12 mouse cellular contexts compared by ENCODE assay signal in genomic region chr1:72885819-72886169, GRCm38 (mm10). TPM values are rescaled to one million over a fixed set of nuclear protein-coding genes. Genes with fewer than 3 reads are reported as not detected.
DNase-seq lines count a peak whose midpoint lies in the region; ATAC-seq and TF ChIP-seq lines count a peak whose summit lies in the region.
"Had no signal": no experiment of that assay in that cellular context is flagged by ENCODE, and none has a peak within 500 bp of the region (broad histone marks: within the 10 kb centered on the region; RNA-seq: fewer than 3 reads in every experiment).

No protein-coding gene starts in this region.

- no peak overlapping the region for H3K4me2 ChIP-seq in embryonic facial prominence, embryonic 14.5 days (ENCODE audit: low read depth, low read length)
- no peak overlapping the region for H3K4me2 ChIP-seq in liver, embryonic 12.5 days
- no peak overlapping the region for H3K4me2 ChIP-seq in intestine, embryonic 16.5 days (ENCODE audit: low read depth, low read length)
- no peak overlapping the region for H3K4me2 ChIP-seq in stomach, embryonic 15.5 days
- H3K4me2 ChIP-seq in liver, postnatal 0 days (ENCODE audit: low read depth, low read length): no peak overlapping the region
- H3K4me2 ChIP-seq: embryonic facial prominence, embryonic 12.5 days had no signal

- TF ChIP-seq CTCF in liver, postnatal 0 days (IDR thresholded peaks at IDR 0.05; ENCODE audit: low read depth): no peak

- peak; percentile 80 for ATAC-seq in embryonic facial prominence, embryonic 14.5 days (ENCODE audit: low read depth)
- ATAC-seq in liver, embryonic 12.5 days: no peak
- ATAC-seq in intestine, embryonic 16.5 days: peak; percentile 55
- ATAC-seq in stomach, embryonic 15.5 days (ENCODE audit: insufficient read depth, low FRiP score, low read depth): peak; percentile 88
- no peak for ATAC-seq in liver, postnatal 0 days

- DNase-seq in embryonic facial prominence, embryonic 14.5 days (ENCODE audit: low spot score): peak; percentile 74
- no peak for DNase-seq in embryonic facial prominence, embryonic 10.5 days (ENCODE audit: low spot score)
- DNase-seq in liver: peak; percentile 13
- DNase-seq in spleen, postnatal 10 days (ENCODE audit: low spot score in 2 of 2): no peak
- DNase-seq in liver, postnatal 0 days: no peak
- DNase-seq: cerebellum, adult 9-10 months had no signal

- H3K9ac ChIP-seq in embryonic facial prominence, embryonic 14.5 days (ENCODE audit: low read depth, low read length): no peak overlapping the region
- H3K9ac ChIP-seq in liver, embryonic 12.5 days: no peak overlapping the region
- H3K9ac ChIP-seq in intestine, embryonic 16.5 days (ENCODE audit: low read depth, low read length): no peak overlapping the region
- H3K9ac ChIP-seq in stomach, embryonic 15.5 days: no peak overlapping the region
- H3K9ac ChIP-seq in liver, postnatal 0 days (replicated peaks): no peak overlapping the region
- H3K9ac ChIP-seq: embryonic facial prominence, embryonic 12.5 days had no signal

- H3K27me3 ChIP-seq in embryonic facial prominence, embryonic 14.5 days (replicated peaks; ENCODE audit: control insufficient read depth, insufficient read depth, low read length): no peaks in the 10 kb centered on the region
- no peaks in the 10 kb centered on the region for H3K27me3 ChIP-seq in embryonic facial prominence, embryonic 10.5 days (replicated peaks; ENCODE audit: low read depth, poor library complexity, severe bottlenecking)
- no peaks in the 10 kb centered on the region for H3K27me3 ChIP-seq in liver, embryonic 12.5 days (replicated peaks)
- no peaks in the 10 kb centered on the region for H3K27me3 ChIP-seq in intestine, embryonic 16.5 days (replicated peaks; ENCODE audit: control insufficient read depth, insufficient read depth, low read length)
- H3K27me3 ChIP-seq in stomach, embryonic 15.5 days (replicated peaks): no peaks in the 10 kb centered on the region
- no peaks in the 10 kb centered on the region for H3K27me3 ChIP-seq in liver, postnatal 0 days (ENCODE audit: insufficient read depth, low read length)
- H3K27me3 ChIP-seq: embryonic facial prominence, embryonic 12.5 days had no signal

- TF ChIP-seq EP300 in liver, postnatal 0 days (IDR thresholded peaks at IDR 0.05; ENCODE audit: low read depth): no peak

- peaks cover 3% of the 10 kb centered on the region; the same call in 1 of the 2 replicates for H3K4me1 ChIP-seq in embryonic facial prominence, embryonic 14.5 days (ENCODE audit: control insufficient read depth, insufficient read depth, low read length)
- no peaks in the 10 kb centered on the region for H3K4me1 ChIP-seq in embryonic facial prominence, embryonic 10.5 days
- no peaks in the 10 kb centered on the region for H3K4me1 ChIP-seq in liver, embryonic 12.5 days
- no peaks in the 10 kb centered on the region for H3K4me1 ChIP-seq in intestine, embryonic 16.5 days (ENCODE audit: control insufficient read depth, insufficient read depth, low read length)
- H3K4me1 ChIP-seq in stomach, embryonic 15.5 days: no peaks in the 10 kb centered on the region
- H3K4me1 ChIP-seq in liver, postnatal 0 days (ENCODE audit: insufficient read depth): no peaks in the 10 kb centered on the region
- H3K4me1 ChIP-seq: embryonic facial prominence, embryonic 12.5 days; hindbrain, embryonic 10.5 days had no signal

- H3K27ac ChIP-seq in embryonic facial prominence, embryonic 14.5 days (replicated peaks; ENCODE audit: low read depth, low read length): no peak overlapping the region
- H3K27ac ChIP-seq in embryonic facial prominence, embryonic 10.5 days (replicated peaks): no peak overlapping the region
- no peak overlapping the region for H3K27ac ChIP-seq in liver, embryonic 12.5 days
- no peak overlapping the region; the same call in 1 of the 2 replicates for H3K27ac ChIP-seq in intestine, embryonic 16.5 days (ENCODE audit: low read length)
- H3K27ac ChIP-seq in stomach, embryonic 15.5 days: peak overlapping the region; percentile 71
- no peak overlapping the region for H3K27ac ChIP-seq in liver, postnatal 0 days (ENCODE audit: low read depth)
- H3K27ac ChIP-seq: embryonic facial prominence, embryonic 12.5 days; hindbrain, embryonic 10.5 days; macrophage had no signal

- H3K4me3 ChIP-seq in embryonic facial prominence, embryonic 14.5 days (ENCODE audit: low read depth, low read length): no peak overlapping the region
- H3K4me3 ChIP-seq in embryonic facial prominence, embryonic 10.5 days: no peak overlapping the region
- no peak overlapping the region for H3K4me3 ChIP-seq in liver, embryonic 12.5 days
- no peak overlapping the region for H3K4me3 ChIP-seq in intestine, embryonic 16.5 days (ENCODE audit: low read length)
- H3K4me3 ChIP-seq in stomach, embryonic 15.5 days (replicated peaks): no peak overlapping the region
- H3K4me3 ChIP-seq in liver, postnatal 0 days (ENCODE audit: low read depth, low read length): no peak overlapping the region
- H3K4me3 ChIP-seq: embryonic facial prominence, embryonic 12.5 days; hindbrain, embryonic 10.5 days had no signal

- no peaks in the 10 kb centered on the region for H3K9me3 ChIP-seq in embryonic facial prominence, embryonic 14.5 days (ENCODE audit: control insufficient read depth, low read length)
- no peaks in the 10 kb centered on the region for H3K9me3 ChIP-seq in embryonic facial prominence, embryonic 10.5 days
- H3K9me3 ChIP-seq in liver, embryonic 12.5 days (replicated peaks): no peaks in the 10 kb centered on the region
- no peaks in the 10 kb centered on the region for H3K9me3 ChIP-seq in intestine, embryonic 16.5 days (ENCODE audit: control insufficient read depth, low read length)
- no peaks in the 10 kb centered on the region for H3K9me3 ChIP-seq in stomach, embryonic 15.5 days
- H3K9me3 ChIP-seq in liver, postnatal 0 days (ENCODE audit: low read length): no peaks in the 10 kb centered on the region
- H3K9me3 ChIP-seq: embryonic facial prominence, embryonic 12.5 days; hindbrain, embryonic 10.5 days had no signal

- 62% methylated on average over 7 of the region's 7 CpGs for WGBS in embryonic facial prominence, embryonic 14.5 days
- WGBS in embryonic facial prominence, embryonic 10.5 days: 80% methylated on average over 7 of the region's 7 CpGs
- 65% methylated on average over 7 of the region's 7 CpGs for WGBS in liver, embryonic 12.5 days (ENCODE audit: insufficient replicate concordance)
- WGBS in intestine, embryonic 16.5 days: 53% methylated on average over 7 of the region's 7 CpGs
- WGBS in stomach, embryonic 15.5 days: 37% methylated on average over 7 of the region's 7 CpGs
- 72% methylated on average over 7 of the region's 7 CpGs for WGBS in liver, postnatal 0 days (ENCODE audit: insufficient replicate concordance)

- H3K36me3 ChIP-seq in embryonic facial prominence, embryonic 14.5 days (ENCODE audit: control insufficient read depth, insufficient read depth, low read length): no peaks in the 10 kb centered on the region
- H3K36me3 ChIP-seq in embryonic facial prominence, embryonic 10.5 days (replicated peaks): no peaks in the 10 kb centered on the region
- no peaks in the 10 kb centered on the region for H3K36me3 ChIP-seq in liver, embryonic 12.5 days
- no peaks in the 10 kb centered on the region for H3K36me3 ChIP-seq in intestine, embryonic 16.5 days (ENCODE audit: control insufficient read depth, insufficient read depth, low read length)
- no peaks in the 10 kb centered on the region for H3K36me3 ChIP-seq in stomach, embryonic 15.5 days
- no peaks in the 10 kb centered on the region for H3K36me3 ChIP-seq in liver, postnatal 0 days (replicated peaks; ENCODE audit: insufficient read depth, low read length)
- H3K36me3 ChIP-seq: embryonic facial prominence, embryonic 12.5 days; hindbrain, embryonic 10.5 days had no signal

RNA-seq across cellular contexts. Expression of gene Igfbp5, which starts 11.1 kb away (rescaled TPM):
- polyA plus RNA-seq in embryonic facial prominence, embryonic 14.5 days (2014; fragmentation: Nextera tagmentation; extraction: Ambion mirVana): 131 and 138 TPM in 2 replicates
- 75.4 and 87.4 TPM in 2 replicates for polyA plus RNA-seq in embryonic facial prominence, embryonic 10.5 days (2016; fragmentation: Nextera tagmentation; extraction: Ambion mirVana)
- 7.6 and 10.9 TPM in 2 replicates for polyA plus RNA-seq in liver, embryonic 12.5 days (2016; fragmentation: Nextera tagmentation; extraction: Ambion mirVana)
- polyA plus RNA-seq in intestine, embryonic 16.5 days (2015; fragmentation: Nextera tagmentation; extraction: Ambion mirVana): 25.7 and 27.8 TPM in 2 replicates
- polyA plus RNA-seq in stomach, embryonic 15.5 days (2015; fragmentation: Nextera tagmentation; extraction: Ambion mirVana): 89.8 and 94.7 TPM in 2 replicates
- 2.4 and 2.5 TPM in 2 replicates for polyA plus RNA-seq in liver, postnatal 0 days (2015; fragmentation: Nextera tagmentation; extraction: Ambion mirVana)

Comparison
In these comparisons a context has a peak if more than half of its experiments do, and no peak if none do; other contexts are left out.
1. DNase-seq: peak in embryonic facial prominence, embryonic 14.5 days (single experiment) and liver (single experiment); none in embryonic facial prominence, embryonic 10.5 days (single experiment), spleen, postnatal 10 days (0 of 2) and liver, postnatal 0 days (single experiment).
2. ATAC-seq: peak in embryonic facial prominence, embryonic 14.5 days (single experiment), intestine, embryonic 16.5 days (single experiment) and stomach, embryonic 15.5 days (single experiment); none in liver, embryonic 12.5 days (single experiment) and liver, postnatal 0 days (single experiment).